Mouse (Mus musculus): ENCODE results near the gene Ubap2.
A peak's percentile ranks its signal among the peaks of the same experiment; 100 is the strongest.

The Ubap2 gene

GRCm38 (mm10) chr4:41274980-41275850 is at the start of gene Ubap2:
TSS of gene Ubap2 (minus strand) at chr4:41275144.
- DNase-seq: peak; percentile 96

GRCm38 (mm10) chr4:41320971-41321370 is 46.0 kb upstream of the Ubap2 start:
- DNase-seq: no peak

GRCm38 (mm10) chr4:41318267-41318666 is 43.3 kb upstream of the Ubap2 start:
- DNase-seq: no peak

GRCm38 (mm10) chr4:41315173-41315572 is 40.2 kb upstream of the Ubap2 start:
- no peak for DNase-seq

- DNase-seq: peak; percentile 92
These were observed 39.5 kb upstream of the Ubap2 start, which contains the start of gene Dcaf12 for GRCm38 (mm10) chr4:41314141-41315129. TSS of gene Dcaf12 (minus strand) at chr4:41314889.

- DNase-seq: peak; percentile 8
These were observed 38.8 kb upstream of the Ubap2 start for GRCm38 (mm10) chr4:41313722-41314121.

GRCm38 (mm10) chr4:41310567-41311563 is 35.9 kb upstream of the Ubap2 start:
- DNase-seq: no peak

- no peak for DNase-seq
These were observed 32.5 kb upstream of the Ubap2 start for GRCm38 (mm10) chr4:41307406-41307805.

- no peak for DNase-seq
These were observed 29.4 kb upstream of the Ubap2 start for GRCm38 (mm10) chr4:41304302-41304701.

- no peak for DNase-seq
These were observed 28.7 kb upstream of the Ubap2 start for GRCm38 (mm10) chr4:41303671-41304070.

- no peak for DNase-seq
These were observed 24.0 kb upstream of the Ubap2 start for GRCm38 (mm10) chr4:41298976-41299375.

GRCm38 (mm10) chr4:41295960-41296359 is 21.0 kb upstream of the Ubap2 start:
- DNase-seq: no peak

GRCm38 (mm10) chr4:41295507-41295906 is 20.6 kb upstream of the Ubap2 start:
- no peak for DNase-seq

- DNase-seq: no peak
These were observed 19.0 kb upstream of the Ubap2 start for GRCm38 (mm10) chr4:41293907-41294306.

- no peak for DNase-seq
These were observed 14.9 kb upstream of the Ubap2 start for GRCm38 (mm10) chr4:41289802-41290201.

GRCm38 (mm10) chr4:41286420-41286819 is 11.5 kb upstream of the Ubap2 start:
- no peak for DNase-seq

- no peak for DNase-seq
These were observed 9.1 kb upstream of the Ubap2 start for GRCm38 (mm10) chr4:41284087-41284486.

GRCm38 (mm10) chr4:41275927-41276326 is 983 bp upstream of the Ubap2 start:
- DNase-seq: no peak

- peak; percentile 32 for DNase-seq
These were observed 466 bp downstream of the Ubap2 start for GRCm38 (mm10) chr4:41274377-41274979.

GRCm38 (mm10) chr4:41268133-41268532 is 6.8 kb downstream of the Ubap2 start:
- no peak for DNase-seq

- no peak for DNase-seq
These were observed 8.6 kb downstream of the Ubap2 start for GRCm38 (mm10) chr4:41266350-41266749.

GRCm38 (mm10) chr4:41260691-41261090 is 14.3 kb downstream of the Ubap2 start:
- DNase-seq: no peak
